Mouse (Mus musculus) CD4-positive, CD25-positive, alpha-beta regulatory T cell, adult 4 months (primary cell): Measurements from ENCODE around the gene Aph1c. TPM values are rescaled to one million over a fixed set of nuclear protein-coding genes. Genes with fewer than 3 reads are reported as not detected.
"Not testable (repeated sequence)": the region's sequence is repeated elsewhere in the genome, so short reads cannot be mapped to it uniquely, and the experiment has no call there.

Source experiments
- ATAC-seq: one replicate; pipeline ENCODE4 v1.8.0; 2017
- polyA plus RNA-seq, 2 experiments: library from polyadenylated mRNA; unstranded; fragments of 100-300 nt; shearing (Covaris generic); gene quantifications; one replicate each; pipeline ENCODE4 v1.2.1; 2017

Aph1c gene
- polyA plus RNA-seq = under 1 TPM; 0.38 to 0.44 TPM

DNA sequence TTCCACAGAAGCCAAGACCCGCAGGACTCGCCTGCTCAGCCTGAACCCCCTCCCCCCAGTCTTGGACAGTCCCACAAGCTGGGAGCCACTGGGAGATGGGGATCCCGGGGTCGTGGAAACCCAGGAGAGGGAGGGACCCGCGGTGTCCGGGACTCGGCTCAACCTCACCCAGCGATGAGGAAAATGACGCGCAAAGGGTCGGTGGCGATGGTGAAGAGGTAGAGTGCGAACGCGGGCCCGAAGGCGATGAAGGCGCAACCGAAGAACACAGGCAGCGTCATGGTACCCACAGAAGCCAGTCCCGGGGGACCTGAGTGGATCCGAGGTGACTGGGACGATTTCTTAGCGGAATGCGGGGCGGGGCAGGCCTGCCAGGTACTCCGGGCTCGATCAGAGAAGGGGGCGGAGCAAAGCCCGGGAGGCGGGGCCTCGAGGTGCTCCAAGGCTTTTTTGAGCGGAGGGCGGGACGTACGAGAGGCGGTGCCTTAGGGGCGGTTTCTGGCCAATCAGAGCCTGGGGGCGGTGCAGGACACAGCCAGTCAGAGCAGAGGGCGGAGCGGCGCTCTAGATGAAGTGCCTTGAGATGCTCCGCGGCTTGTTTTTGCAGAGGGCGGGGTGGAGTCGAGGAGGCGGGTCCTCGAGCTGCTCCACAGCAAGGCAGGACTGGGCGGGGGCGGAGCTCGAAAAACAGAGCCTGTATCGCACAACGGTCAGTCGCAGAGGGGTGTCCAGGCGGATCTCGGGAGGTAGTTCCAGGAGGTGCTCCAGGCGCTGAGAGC lies at the start of gene Aph1c:
Gene Aph1c, minus strand, starts transcription at position 409 of the 779 bp plus-strand sequence.
- ATAC-seq = peak; percentile 99

DNA sequence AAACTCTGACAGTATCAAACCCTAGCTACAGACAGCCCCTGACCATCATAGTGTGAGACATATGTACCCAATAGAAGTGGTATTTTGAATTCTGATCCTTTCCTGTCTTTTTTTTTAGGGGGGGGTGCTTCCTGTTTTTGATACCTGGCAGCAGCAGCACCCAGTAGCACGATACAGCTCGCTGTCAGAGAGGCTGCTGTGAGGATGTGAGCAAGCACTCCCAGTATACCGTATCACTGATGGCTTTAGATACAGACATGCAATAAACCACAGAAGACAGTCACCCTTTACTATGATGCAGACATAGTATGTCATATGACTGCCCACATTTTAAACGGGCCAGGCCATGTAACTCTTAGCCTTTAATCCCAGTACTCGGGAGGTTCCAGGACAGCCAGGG lies 49.0 kb upstream of the Aph1c start:
- ATAC-seq = peak; percentile 78

DNA sequence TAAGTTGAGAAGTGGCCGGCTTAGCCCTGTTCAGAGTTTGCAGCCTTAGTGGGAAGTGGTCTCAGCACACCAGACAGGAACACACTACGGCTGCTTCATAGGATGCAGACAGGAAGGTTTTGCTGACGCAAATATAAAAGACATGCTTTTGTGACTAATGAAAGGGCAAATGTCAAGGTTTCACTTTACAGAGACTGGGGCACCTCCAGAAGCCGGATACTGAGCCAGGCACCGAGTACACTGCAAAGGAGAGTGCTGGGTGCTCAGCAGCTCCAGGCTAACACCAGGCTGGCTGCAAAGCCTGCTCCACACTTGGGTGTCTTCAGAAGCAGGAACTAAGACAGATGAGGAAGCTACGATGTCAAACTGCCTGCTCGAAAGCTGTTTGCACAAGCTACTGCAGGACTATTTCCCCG lies 47.9 kb upstream of the Aph1c start:
- ATAC-seq = peak; percentile 82

DNA sequence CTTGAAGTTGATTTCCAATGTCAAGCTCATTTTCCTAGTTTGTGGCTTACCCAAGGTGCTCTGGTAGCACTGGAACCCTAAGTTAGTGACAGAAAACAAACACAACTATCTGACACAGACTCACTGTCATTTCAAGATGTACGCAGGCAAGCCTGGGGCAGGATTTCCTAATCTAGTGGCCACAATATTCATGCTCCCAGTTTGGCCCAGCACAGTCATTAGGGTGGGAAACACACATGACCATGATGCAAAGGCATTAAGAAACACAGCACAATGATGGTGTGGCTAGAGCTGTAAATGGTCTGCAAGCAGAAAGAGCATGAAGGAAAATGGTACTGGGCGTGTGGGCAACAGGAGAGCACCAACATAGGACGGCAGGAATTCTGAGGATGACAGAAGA lies 47.3 kb upstream of the Aph1c start:
- ATAC-seq = no peak

DNA sequence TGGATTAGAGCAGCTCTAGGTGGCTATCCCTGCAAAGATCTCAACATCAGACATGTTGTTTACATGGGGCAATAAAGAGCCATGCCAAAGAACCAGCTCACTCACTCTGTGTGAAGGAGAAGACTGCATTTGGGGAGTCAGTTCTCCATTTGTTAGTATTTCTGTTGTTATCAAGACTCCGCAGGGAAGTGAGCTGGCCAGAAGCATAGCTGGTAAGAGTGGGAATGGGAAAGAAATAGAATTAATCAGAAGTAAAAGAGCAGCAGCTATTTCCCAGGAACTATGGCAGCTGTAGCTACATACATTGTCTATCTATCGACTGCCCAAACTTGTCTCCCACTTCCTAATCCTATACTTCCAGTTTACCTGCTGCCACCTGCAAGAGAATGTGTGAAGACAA lies 46.2 kb upstream of the Aph1c start:
- ATAC-seq = no peak

DNA sequence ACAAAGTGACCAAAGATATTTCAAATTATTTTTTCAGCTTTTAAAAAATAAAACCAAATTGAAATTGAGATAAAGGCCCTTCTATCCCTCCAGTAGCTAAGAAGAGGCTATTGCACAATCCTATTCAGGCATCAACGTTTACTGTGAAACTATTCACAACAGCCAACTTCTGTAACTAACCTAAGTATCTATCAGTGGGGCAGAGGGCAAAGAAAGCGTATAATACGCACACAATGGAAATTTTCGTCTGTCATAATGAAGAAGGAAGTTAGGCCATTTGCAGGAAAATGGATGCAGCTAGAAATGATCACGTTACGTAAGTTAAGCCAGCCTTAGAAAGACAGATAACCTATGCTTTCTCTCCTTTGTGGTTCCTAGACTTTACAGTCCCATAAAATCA lies 45.0 kb upstream of the Aph1c start:
- ATAC-seq = no peak

DNA sequence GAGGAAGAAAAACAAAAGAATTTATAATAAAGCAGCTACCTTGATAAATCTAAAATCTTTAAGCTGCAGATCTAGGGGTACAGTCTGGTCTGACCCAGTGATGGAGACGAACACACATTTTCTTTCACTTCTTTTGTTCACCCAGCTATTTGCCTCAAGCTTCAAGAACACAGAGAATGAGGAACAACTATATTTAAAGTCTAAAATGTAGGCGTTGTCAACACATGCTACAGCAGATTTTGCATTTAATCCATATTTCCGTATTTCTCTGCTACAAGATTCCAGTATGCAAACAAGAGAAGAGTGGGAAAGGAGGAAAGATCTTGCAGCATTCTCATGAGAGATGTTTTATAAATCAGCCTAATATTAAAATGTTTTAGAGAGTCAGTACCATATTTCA lies 44.4 kb upstream of the Aph1c start:
- ATAC-seq = no peak

DNA sequence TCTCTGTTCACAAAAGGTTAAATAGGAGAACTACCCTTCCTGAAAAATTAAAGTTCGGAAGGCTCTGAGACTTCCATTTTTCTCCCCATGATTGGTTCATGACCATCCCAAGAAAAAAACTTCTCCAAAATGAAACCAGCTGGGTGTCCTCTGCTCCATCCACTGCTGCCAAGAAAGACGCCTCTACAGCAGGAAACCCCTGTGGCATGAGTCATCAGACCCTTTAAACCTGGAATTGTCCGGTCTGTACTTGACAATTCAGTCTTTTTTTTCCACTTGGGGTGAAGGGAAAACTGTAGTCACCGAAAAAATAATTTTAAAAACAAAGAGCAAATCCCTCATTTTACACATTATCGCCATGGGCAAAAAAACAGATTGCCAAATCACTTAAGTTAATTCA lies 42.1 kb upstream of the Aph1c start:
- ATAC-seq = no peak

DNA sequence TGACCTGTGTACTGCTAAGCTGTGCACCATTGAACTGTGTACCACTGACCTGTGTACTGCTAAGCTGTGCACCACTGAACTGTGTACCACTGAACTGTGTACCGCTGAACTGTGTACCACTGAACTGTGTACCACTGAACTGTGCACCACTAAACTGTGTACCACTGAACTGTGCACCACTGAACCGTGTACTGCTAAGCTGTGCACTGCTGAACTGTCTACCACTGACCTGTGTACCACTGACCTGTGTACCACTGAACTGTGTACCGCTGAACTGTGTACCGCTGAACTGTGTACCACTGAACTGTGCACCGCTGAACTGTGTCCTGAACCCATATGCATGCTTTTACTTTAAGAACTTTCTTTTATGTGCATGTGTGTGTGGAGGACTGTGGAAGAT lies 39.8 kb upstream of the Aph1c start:
- ATAC-seq = no peak

DNA sequence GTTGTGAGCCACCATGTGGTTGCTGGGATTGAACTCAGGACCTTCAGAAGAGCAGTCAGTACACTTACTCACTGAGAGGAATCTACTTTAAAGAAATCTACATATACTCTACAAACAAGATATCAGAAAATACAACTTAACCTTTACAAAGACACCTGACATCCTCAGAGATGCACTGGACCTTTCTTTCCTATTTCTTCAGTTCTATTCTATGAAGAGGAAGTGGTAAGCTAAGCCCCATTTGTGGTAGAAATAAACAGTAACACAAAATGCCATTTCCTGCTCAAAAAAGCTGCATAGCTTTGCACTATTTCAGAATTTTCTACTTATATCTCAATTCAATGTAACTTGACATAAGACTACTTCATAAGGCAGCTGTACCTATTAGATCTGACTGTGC lies 39.0 kb upstream of the Aph1c start:
- ATAC-seq = peak; percentile 92

DNA sequence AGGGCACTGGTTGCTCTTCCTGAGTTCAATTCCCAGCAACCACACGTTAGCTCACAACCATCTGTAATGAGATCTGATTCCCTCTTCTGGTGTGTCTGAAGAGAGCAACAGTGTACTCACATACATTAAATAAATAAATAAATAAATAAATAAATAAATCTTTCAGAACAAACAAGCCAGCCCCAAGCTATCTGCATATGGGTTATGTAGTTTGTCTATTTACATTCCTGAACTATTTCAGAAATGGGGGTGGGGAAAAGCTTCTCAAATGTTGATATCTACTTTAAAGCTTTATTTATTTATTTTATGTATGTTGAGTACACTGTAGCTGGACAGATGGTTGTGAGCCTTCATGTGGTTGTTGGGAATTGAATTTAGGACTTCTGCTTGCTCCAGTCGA lies 38.5 kb upstream of the Aph1c start:
- ATAC-seq = not testable (repeated sequence)

DNA sequence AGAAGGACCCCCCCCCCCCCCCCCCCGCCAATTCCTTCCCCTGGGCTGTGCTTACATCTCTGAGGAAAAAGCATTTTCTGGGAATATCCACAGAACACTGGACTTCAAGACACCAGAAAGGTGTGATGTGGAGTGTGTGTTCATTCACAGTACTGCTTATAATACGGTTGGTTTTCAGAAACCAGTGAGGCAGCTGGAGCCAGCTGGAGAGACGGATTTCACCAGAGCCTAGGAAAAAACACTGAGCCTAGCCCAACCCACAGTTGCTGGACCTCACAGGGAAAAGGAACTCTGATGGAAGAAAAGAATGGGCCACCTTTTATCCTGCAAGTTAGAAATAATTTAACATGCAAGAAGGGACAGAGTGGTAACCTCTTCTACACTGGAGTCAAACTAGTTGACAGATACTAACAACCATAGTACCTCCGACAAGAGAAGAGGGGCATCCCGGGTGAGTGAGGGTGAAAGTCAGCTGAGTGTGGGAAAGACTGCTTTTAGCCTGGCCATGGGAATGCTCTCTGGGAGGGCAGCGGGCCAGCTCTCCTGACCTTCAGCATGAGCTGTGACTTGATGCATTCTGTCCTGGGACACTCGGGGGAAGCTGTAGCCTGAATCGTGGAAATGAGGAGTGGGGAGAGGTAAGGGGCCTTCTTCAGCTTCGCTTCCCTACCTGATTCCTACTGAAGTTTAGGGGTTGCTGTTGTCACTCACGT lies 37.6 kb upstream of the Aph1c start:
- no peak for ATAC-seq

DNA sequence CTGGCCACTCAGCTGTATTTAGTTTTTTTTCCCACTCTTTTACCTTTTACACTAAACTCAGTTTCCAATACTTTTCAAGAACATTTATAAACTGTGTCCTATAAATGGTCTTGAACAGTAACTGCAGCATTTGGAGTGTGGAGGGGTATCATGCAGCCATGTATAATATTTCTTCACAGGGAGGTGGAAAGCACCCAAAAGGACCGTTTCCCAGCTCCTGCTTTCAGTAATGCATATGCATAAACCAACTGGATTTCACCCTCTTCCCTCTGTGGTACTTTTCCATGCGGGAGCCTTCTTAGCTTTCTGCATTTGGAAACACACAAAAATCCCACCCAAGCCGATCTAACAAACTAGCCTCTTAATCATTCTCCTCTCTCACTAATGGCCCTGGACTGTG lies 30.2 kb upstream of the Aph1c start:
- ATAC-seq = no peak

DNA sequence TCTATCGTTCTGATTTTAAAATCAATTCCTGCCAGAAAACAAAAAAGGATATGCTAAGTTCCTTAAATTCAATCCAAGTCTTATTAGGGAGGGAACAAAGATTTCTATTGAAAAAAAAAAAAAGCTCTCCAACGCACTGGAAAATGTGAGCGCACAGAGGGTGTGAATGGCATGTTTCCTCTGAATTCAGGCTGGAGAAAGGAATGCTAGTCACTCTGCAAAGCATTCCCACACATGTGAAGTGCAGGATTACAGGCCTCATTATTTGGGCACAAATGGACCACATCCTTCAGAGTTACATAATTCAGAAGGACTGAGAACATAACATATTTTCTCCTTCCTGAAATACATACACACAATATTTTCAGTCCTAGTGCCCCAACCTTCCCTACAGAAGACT lies 28.9 kb upstream of the Aph1c start:
- ATAC-seq = no peak

DNA sequence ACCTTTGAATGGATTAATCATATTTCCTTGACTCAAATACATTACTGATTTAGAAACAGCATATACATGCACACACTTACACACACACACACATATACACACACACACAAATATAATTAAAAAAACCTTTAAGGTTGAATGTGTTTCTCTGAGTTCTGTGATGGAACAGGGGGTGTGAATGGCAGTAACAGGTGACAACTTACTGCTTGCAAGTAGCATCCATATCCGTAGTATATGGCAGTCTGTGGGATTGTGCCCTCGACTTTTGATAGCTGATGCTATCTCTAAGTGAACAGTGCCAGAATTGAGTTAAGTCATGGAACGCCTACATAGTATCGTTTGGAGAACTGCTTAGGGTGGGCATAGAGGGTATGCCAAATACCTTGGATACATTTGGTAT lies 27.7 kb upstream of the Aph1c start:
- no peak for ATAC-seq

DNA sequence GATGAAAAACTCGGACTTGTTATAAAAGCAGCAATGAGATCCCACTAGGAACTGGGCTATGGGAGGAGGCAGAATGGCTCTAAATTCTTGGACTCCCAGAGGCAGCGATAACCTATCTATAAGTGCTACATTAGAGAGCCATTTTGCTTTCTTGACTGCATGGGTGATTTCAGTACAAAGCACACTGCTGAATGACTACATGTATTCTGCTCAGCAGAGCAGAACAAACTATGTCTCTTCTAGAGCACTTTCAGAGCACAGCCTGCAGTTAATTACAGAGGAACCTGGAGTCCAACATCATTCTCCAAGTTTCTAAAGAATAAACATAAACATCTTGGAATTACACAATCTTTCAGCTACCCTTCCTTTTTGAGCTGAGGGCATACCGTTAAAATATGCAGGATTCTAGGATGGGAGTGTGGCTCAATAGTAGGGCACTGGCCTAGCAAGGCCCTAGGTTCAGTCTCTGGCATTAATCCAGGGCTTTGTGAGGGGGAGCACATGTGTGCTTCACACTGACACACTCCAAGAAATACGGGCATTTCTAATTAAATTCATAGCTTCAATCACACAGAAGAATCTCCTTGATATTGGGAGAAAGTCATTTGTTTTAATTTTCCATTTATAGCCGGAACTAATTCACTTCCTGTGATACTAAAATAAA lies 26.7 kb upstream of the Aph1c start:
- ATAC-seq = no peak

DNA sequence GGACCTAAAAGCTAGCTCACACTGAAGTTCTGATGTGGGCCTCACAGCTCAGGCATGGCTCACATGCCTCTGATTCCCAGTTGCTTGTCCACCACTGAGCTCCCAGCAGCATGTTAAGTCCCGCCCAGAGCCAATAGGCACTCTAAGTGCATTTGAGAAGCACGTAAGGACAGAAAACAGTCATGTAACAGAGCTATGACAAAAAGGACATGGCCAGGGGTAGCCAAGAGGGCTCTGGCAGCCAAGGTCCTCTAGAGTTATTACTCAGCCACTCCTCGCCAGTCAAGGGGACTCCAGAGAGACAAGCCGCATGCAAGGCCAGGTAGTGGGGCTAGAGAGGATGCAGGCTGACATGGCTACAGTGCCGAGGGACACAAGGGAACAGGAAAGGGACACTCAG lies 25.0 kb upstream of the Aph1c start:
- ATAC-seq = no peak

DNA sequence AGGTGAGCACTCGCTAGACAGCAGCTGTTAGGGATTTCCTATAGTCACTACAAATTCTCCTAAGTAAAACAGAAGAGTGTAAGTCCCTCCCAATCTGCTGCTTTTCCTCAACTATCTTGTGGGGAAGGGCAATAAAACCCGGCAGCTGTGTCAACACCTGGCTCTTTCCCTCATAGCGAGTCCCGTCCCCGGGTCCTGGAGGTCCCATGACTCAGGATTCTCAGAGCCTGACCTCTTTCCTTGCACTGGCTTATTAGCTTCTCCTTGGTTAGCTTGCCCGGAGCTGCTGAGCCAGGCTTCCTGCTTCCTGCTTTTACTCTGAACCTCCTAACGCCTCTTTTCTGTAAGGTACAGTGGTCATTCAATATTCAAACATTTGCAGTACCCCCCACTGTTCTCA lies 21.3 kb upstream of the Aph1c start:
- no peak for ATAC-seq

DNA sequence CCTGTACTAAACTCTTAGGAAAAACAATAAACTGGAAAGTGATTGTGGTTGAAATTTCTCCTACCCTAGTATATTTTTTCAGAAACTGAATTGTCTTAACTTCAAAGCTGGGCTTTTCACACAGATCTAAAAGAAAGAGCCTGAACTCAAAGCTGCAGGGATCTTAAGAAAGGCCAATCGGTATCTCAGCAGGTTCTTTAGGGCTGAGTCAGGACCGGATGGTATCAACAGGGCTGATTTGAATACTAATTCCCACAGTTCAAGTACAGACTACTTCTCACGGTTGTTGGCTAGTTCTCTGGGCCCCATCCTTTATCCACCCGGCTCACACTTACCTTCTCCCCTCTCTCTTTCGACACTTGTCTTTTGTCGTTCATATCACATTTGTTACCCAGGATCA lies 18.1 kb upstream of the Aph1c start:
- no peak for ATAC-seq

DNA sequence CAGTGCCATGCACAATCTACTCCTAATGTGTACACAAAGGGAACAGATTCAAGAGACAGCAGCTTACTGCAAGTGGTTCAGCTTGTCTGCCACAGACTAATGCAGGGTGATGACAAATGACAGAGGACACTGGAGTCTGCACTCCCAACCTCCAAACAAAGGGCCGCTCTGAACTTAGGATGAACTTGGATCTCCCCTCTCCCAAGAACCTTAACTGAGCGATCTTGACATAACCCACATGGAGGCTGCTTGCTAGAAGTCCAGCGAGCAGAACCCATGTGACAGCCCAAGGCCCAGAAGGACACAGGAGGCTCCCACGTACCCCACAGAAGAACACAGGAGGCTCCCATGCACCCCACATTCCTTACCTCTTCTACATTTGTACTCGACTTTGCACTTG lies 16.4 kb upstream of the Aph1c start:
- no peak for ATAC-seq

DNA sequence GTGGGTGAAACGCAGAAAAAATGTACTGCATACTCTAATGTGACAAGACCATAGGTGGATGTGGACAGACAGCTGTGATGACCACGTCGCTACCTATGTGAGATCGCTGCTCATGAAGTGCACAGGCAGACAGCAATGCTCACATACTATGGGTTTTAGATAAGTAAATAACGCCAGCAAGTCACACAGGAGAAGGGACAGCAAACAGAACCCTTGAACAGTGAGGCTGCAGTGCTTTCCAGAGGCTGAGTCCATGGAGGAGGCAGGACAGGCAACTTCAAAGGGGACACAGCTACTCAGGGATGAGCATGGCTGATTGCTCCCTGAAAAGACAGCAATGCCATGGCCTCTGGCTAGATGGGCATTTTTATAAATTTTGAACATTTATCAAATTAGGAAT lies 12.3 kb upstream of the Aph1c start:
- no peak for ATAC-seq

DNA sequence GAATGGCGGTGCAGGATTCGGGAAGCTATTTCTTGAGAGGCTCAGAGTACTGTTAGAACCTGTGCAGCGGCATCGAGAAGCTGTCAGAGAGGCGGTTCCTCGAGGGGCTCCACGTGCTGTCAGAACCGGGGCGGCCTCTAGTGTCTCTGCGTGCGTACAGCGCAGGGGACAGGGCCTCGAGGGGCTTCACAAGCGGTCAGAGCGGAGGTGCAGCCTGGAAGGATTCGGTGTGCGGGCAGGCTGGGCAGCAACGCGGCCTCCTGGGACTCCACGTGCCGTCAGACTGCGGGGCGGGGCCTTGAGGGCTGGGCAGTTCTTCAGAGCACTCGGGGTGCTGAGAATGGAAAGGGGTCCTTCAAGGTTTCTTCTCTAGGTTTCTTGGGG lies 563 bp upstream of the Aph1c start:
- peak; percentile 42 for ATAC-seq

DNA sequence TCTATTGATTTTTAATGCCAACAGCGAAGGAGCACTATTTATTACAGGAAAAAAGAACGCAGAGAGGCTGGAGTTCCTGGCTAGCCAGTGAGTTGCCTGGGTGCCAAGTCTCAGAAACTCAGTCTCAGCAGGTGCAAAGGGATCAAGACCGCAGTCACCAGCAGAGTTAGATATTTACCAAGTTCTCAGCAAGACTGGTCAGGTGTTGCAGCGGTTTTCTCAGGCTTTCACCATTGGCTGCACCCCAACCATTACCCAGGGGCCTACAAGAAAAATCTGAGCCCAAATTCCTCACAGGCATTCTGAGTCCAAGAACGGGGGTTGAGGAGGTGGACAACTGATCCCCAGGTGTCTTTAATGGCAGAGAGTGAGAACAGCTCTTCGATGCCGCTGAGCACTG lies 675 bp downstream of the Aph1c start:
- no peak for ATAC-seq

DNA sequence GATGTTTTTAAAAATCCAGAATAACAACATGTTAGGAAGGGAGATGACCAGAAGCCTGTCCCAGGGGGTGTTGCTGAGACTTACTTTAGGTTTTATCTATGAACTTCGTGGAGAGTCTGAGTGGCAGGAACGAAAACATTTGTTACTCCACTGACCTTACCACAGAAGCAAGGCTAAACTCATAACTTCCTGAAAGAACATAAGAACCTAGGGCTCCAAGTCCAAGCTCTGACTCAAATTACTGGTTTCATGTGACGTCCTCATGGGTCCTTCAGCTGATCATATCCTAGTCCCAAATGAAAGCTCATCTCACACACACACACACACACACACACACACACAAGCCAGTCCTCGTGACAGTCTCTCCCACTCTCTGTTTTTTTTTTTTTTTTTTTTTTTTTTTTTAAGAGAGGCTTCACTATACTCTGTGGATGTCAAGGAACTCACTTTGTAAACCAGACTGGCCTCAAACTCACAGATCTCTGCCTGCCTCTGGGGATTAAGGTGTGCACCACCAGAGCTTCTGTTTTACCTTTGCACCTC lies 2.1 kb downstream of the Aph1c start:
- ATAC-seq = no peak
